Mouse (Mus musculus) hindbrain, embryonic 14.5 days (tissue): Measurements from ENCODE around the gene Rubcn. TPM values are rescaled to one million over a fixed set of nuclear protein-coding genes. Genes with fewer than 3 reads are reported as not detected.

Source experiments
- ATAC-seq: fragments of 200-750 bp; cut with Nextera tagmentation; 2 replicates; pipeline ENCODE4 v1.8.0; 2017; ENCODE audit warnings: moderate number of reproducible peaks, mild to moderate bottlenecking, moderate TSS enrichment, moderate library complexity; ENCODE audit not compliant: low FRiP score
- DNase-seq: peaks from one replicate; pipeline ENCODE4 v3.0.0-alpha.2; 2015; ENCODE audit warnings: low spot score
- H3K27ac ChIP-seq: fragments of 300-500 bp; sonication (generic); 2 replicates; pipeline ENCODE4 v1.5.1; 2014; ENCODE audit warnings: mild to moderate bottlenecking, moderate library complexity
- H3K27me3 ChIP-seq: fragments of 300-500 bp; sonication (generic); 2 replicates; pipeline ENCODE4 v1.6.1; 2014; ENCODE audit warnings: mild to moderate bottlenecking, low read length, mixed read lengths; ENCODE audit not compliant: control insufficient read depth, insufficient read depth
- H3K36me3 ChIP-seq: fragments of 300-500 bp; sonication (generic); replicated peaks from 2 replicates; pipeline ENCODE4 v1.6.1; 2014; ENCODE audit not compliant: control insufficient read depth, insufficient read depth
- H3K4me1 ChIP-seq: fragments of 300-500 bp; sonication (generic); replicated peaks from 2 replicates; pipeline ENCODE4 v1.6.1; 2014; ENCODE audit warnings: antibody characterized with exemption, low read length, mixed read lengths; ENCODE audit not compliant: control insufficient read depth, insufficient read depth
- H3K4me2 ChIP-seq: fragments of 300-500 bp; sonication (generic); replicated peaks from 2 replicates; pipeline ENCODE4 v1.6.1; 2014; ENCODE audit warnings: mild to moderate bottlenecking, moderate library complexity
- H3K4me3 ChIP-seq: fragments of 300-500 bp; sonication (generic); replicated peaks from 2 replicates; pipeline ENCODE4 v1.5.1; 2014; ENCODE audit warnings: mild to moderate bottlenecking, low read length
- H3K9ac ChIP-seq: fragments of 300-500 bp; sonication (generic); 2 replicates; pipeline ENCODE4 v1.6.1; 2014
- H3K9me3 ChIP-seq: fragments of 300-500 bp; sonication (generic); 2 replicates; pipeline ENCODE4 v1.6.1; 2016; ENCODE audit warnings: low read length; ENCODE audit not compliant: control insufficient read depth
- WGBS: fragments of 180-500 bp; shearing (Covaris S2); extraction: QIAGEN DNeasy Blood & Tissue Kit; methylation state at CpG from one replicate; pipeline ENCODE4 v1.1.7; 2014; 5-methylcytosine and 5-hydroxymethylcytosine counted together
- polyA plus RNA-seq: library from polyadenylated mRNA; unstranded; fragments of >200 nt; fragmentation: Nextera tagmentation; extraction: Ambion mirVana; gene quantifications from 2 replicates; pipeline ENCODE4 v1.2.1, GENCODE M21; 2014

Gene Rubcn
- polyA plus RNA-seq, 1 experiment from 2014 or later, result 34.2 TPM

- WGBS, result 84% methylated on average over 3 of the region's 3 CpGs
- Histone ChIP-seq H3K9ac (no peak within 1 kb of the TSS), H3K4me3 (no peak within 1 kb of the TSS), H3K4me2 (no peak within 1 kb of the TSS), H3K27ac (no peak within 1 kb of the TSS), H3K4me1 (no peaks in the 10 kb centered on the region), H3K9me3 (no peaks in the 10 kb centered on the region), H3K36me3 (no peaks in the 10 kb centered on the region), H3K27me3 (no peaks in the 10 kb centered on the region)
- ATAC-seq (no peak), DNase-seq (no peak)
These were observed 80.2 kb downstream of the Rubcn start, which contains the start of gene Muc20 for GRCm38 (mm10) chr16:32797426-32797689. TSS of gene Muc20 (minus strand) at chr16:32797435.

GRCm38 (mm10) chr16:32796676-32797425 lies 80.7 kb downstream of the Rubcn start:
- H3K27me3 ChIP-seq, result no peaks in the 10 kb centered on the region
- H3K4me1 ChIP-seq, result no peaks in the 10 kb centered on the region
- ATAC-seq, result no peak
- no peaks in the 10 kb centered on the region for H3K9me3 ChIP-seq
- H3K27ac ChIP-seq, result no peak overlapping the region
- H3K4me3 ChIP-seq, result no peak overlapping the region
- DNase-seq, result no peak
- H3K4me2 ChIP-seq, result no peak overlapping the region
- H3K36me3 ChIP-seq, result no peaks in the 10 kb centered on the region
- H3K9ac ChIP-seq, result no peak overlapping the region
- 64% methylated on average over 14 of the region's 14 CpGs for WGBS

GRCm38 (mm10) chr16:32795177-32795576 lies 82.4 kb downstream of the Rubcn start:
- no peaks in the 10 kb centered on the region for H3K36me3 ChIP-seq
- DNase-seq, result no peak
- no peaks in the 10 kb centered on the region for H3K4me1 ChIP-seq
- no peak overlapping the region for H3K9ac ChIP-seq
- 83% methylated on average over 1 of the region's 1 CpGs for WGBS
- no peak for ATAC-seq
- no peaks in the 10 kb centered on the region for H3K27me3 ChIP-seq
- no peaks in the 10 kb centered on the region for H3K9me3 ChIP-seq
- no peak overlapping the region for H3K4me3 ChIP-seq
- no peak overlapping the region for H3K4me2 ChIP-seq
- H3K27ac ChIP-seq, result no peak overlapping the region

GRCm38 (mm10) chr16:32790056-32790455 lies 87.5 kb downstream of the Rubcn start:
- DNase-seq (no peak), ATAC-seq (no peak)
- no peak overlapping the region for H3K9ac ChIP-seq
- no peak overlapping the region for H3K4me2 ChIP-seq
- no peaks in the 10 kb centered on the region for H3K27me3 ChIP-seq
- no peaks in the 10 kb centered on the region for H3K9me3 ChIP-seq
- H3K27ac ChIP-seq, result no peak overlapping the region
- no peaks in the 10 kb centered on the region for H3K4me1 ChIP-seq
- no peak overlapping the region for H3K4me3 ChIP-seq
- WGBS, result 91% methylated on average over 5 of the region's 5 CpGs
- H3K36me3 ChIP-seq, result no peaks in the 10 kb centered on the region

- Histone ChIP-seq H3K27ac (no peak overlapping the region), H3K27me3 (no peaks in the 10 kb centered on the region), H3K36me3 (no peaks in the 10 kb centered on the region), H3K9me3 (no peaks in the 10 kb centered on the region), H3K9ac (no peak overlapping the region), H3K4me3 (no peak overlapping the region), H3K4me2 (no peak overlapping the region), H3K4me1 (no peaks in the 10 kb centered on the region)
- peak; percentile 43; the same call in 1 of the 2 replicates for ATAC-seq
- DNase-seq, result peak; percentile 42
- WGBS, result 59% methylated on average over 13 of the region's 13 CpGs
These were observed 92.7 kb downstream of the Rubcn start for GRCm38 (mm10) chr16:32784840-32785239.

- WGBS, result 35% methylated on average over 5 of the region's 5 CpGs
- H3K4me2 ChIP-seq, result no peak overlapping the region
- no peak overlapping the region for H3K4me3 ChIP-seq
- no peak overlapping the region for H3K9ac ChIP-seq
- H3K27ac ChIP-seq, result 0 out of 2 replicates have a peak overlapping the region, but pooled peaks have one; percentile 9
- H3K27me3 ChIP-seq, result no peaks in the 10 kb centered on the region
- no peaks in the 10 kb centered on the region for H3K9me3 ChIP-seq
- ATAC-seq (no peak), DNase-seq (no peak)
- H3K4me1 ChIP-seq, result no peaks in the 10 kb centered on the region
- H3K36me3 ChIP-seq, result no peaks in the 10 kb centered on the region
These were observed 94.1 kb downstream of the Rubcn start for GRCm38 (mm10) chr16:32783324-32784062.

GRCm38 (mm10) chr16:32778956-32779355 lies 98.6 kb downstream of the Rubcn start:
- Histone ChIP-seq H3K9ac (no peak overlapping the region), H3K4me1 (no peaks in the 10 kb centered on the region), H3K27me3 (no peaks in the 10 kb centered on the region), H3K9me3 (no peaks in the 10 kb centered on the region), H3K27ac (no peak overlapping the region), H3K4me2 (no peak overlapping the region), H3K36me3 (no peaks in the 10 kb centered on the region), H3K4me3 (no peak overlapping the region)
- no peak for DNase-seq
- ATAC-seq, result no peak
- WGBS, result 57% methylated on average over 8 of the region's 8 CpGs

- Histone ChIP-seq H3K9me3 (no peaks in the 10 kb centered on the region), H3K36me3 (no peaks in the 10 kb centered on the region), H3K27me3 (no peaks in the 10 kb centered on the region), H3K4me1 (no peaks in the 10 kb centered on the region), H3K4me3 (no peak overlapping the region), H3K4me2 (no peak overlapping the region), H3K9ac (no peak overlapping the region), H3K27ac (no peak overlapping the region)
- whole genome bisulfite sequencing, result 83% methylated on average over 10 of the region's 10 CpGs
- no peak for DNase-seq
- no peak for ATAC-seq
These were observed 100.9 kb downstream of the Rubcn start for GRCm38 (mm10) chr16:32776676-32777075.
